Mouse (Mus musculus) gastrocnemius, postnatal 10 days (tissue): ENCODE measurements around the gene Itgb5. TPM values are rescaled to one million over a fixed set of nuclear protein-coding genes. Genes with fewer than 3 reads are reported as not detected.

Source experiments
- DNase-seq: peaks from one replicate; pipeline ENCODE4 v3.0.0; 2021; ENCODE audit warnings: mixed read lengths
- total RNA-seq, 2 experiments: library from RNA; stranded (reverse); gene quantifications; 2 replicates each; pipeline ENCODE4 v1.2.3; 2021

The Itgb5 gene
- total RNA-seq, 2 experiments from 2014 or later: 34.1 to 40.8 TPM

DNA sequence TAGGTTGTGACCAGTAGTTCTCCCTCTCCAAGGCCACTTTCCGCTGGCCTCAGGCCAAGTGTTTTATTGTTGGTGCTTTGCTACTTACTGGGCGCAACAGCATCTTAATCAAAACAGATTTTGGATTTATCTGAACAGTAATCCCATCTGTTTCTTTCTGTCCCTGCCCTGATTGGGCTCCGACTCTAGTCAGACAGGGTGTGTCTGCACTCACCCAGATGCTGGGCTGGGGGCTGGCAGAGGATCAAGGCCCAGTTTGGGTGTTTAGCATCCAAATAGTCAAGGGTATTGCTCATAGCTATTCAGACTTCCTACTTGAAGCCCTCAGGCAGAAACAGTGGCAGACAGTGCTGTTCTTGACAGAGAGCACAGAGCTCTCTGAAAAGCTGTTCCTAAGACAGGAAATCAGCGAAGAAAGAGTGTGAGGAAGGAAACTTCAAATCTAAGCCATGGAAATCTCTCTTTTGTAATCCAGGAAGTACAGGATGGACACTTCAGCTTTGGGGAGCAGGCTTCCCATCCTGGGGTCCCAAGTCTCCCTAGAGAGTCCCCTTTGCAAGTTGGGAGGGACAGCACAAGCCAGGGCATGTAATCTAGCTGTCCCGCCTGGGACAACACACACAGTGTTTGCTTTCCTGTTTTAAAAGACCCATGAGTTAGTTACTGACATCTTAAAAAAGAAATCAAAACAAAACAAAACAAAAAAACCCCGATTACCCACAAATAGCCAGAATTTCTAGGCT, 48.7 kb downstream of the Itgb5 start:
- peak; percentile 63 for DNase-seq

DNA sequence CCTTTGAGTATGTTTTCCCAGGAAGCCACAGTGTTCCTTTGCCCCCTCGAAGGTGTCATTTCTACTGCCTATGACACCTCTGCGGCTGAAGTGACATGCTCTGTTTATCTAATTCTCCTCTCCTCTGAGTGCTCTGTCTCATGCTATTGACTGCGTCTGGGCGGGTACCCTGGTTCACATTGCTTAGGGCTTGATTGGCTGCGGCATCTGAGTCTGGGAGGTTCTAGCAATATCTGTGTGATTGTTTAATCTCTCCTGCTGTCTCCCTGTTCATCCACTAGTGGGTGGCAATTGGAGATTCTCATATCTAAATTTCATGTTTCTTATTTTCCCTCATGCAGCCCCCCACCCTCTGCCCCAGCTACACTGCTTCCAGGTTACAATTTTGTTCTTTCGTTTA, 49.6 kb downstream of the Itgb5 start:
- DNase-seq: no peak

DNA sequence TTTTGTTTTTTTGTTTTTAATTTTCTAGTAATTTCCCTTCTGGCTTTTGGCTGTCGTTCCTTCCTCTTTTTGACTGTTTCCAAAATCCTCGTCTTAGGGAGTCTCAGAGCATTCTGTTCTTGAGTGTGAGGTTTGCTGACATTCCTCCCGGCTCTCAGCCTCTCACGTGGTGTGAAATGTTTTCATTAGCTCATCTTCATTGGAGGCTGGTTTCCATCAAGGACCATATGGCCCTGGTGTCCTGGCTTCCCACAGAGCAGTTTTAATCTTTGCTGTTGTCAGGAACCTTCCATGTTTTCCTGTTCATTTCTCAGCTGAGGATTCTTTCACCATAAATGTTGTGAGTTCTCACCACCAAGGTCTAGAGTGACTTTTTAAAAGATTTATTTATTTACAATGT, 50.1 kb downstream of the Itgb5 start:
- no peak for DNase-seq

GRCm38 (mm10) chr16:33880765-33881164, 51.3 kb downstream of the Itgb5 start:
- no peak for DNase-seq

- DNase-seq: no peak
These were observed 53.1 kb downstream of the Itgb5 start for GRCm38 (mm10) chr16:33882540-33882939.

GRCm38 (mm10) chr16:33883046-33883975, 53.8 kb downstream of the Itgb5 start:
- no peak for DNase-seq

- DNase-seq: no peak
These were observed 54.7 kb downstream of the Itgb5 start for GRCm38 (mm10) chr16:33884201-33884600.

DNA sequence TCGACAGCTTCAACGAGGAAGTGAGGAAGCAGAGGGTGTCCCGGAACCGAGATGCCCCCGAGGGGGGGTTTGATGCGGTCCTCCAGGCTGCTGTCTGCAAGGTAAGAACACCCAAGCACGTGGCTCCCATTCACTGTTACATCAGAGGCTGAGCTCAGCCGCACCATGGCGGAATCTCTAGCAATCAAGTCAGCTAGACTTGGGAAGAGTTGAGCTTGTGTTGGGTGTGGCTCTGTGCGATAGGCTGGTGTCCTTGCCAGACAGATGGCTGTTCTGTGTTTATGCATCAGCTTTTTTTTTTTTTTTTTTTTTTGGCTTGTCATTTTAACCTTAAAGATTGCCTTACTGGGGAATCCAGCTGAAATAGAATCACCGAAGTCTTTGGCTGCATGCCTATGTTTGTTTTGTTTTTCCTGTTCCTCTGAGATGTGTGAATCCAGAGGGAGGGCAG, 55.6 kb downstream of the Itgb5 start:
- no peak for DNase-seq

GRCm38 (mm10) chr16:33885671-33886328, 56.3 kb downstream of the Itgb5 start:
- no peak for DNase-seq

DNA sequence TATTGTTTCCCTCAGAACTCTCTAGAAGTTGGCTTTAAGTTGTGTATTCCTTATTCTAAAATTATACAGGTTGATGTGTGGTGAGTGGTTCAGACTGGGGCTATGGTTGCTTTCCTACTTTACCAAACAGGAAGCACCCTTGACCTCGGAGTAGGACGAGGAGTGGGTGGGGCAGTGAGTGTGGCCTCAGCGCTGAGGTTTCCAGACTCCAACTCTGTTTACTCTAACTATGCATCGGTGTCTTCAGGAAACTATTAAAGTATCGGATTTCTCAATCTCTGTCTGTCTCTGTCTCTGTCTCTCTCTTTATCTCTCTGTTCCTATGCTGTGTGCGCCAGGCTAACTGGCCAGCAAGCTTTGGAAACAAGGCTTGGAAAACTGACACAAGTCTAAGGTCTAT, 57.2 kb downstream of the Itgb5 start:
- DNase-seq: no peak

- no peak for DNase-seq
These were observed 58.5 kb downstream of the Itgb5 start for GRCm38 (mm10) chr16:33887981-33888380.

GRCm38 (mm10) chr16:33889000-33889607, 59.6 kb downstream of the Itgb5 start:
- DNase-seq: no peak

DNA sequence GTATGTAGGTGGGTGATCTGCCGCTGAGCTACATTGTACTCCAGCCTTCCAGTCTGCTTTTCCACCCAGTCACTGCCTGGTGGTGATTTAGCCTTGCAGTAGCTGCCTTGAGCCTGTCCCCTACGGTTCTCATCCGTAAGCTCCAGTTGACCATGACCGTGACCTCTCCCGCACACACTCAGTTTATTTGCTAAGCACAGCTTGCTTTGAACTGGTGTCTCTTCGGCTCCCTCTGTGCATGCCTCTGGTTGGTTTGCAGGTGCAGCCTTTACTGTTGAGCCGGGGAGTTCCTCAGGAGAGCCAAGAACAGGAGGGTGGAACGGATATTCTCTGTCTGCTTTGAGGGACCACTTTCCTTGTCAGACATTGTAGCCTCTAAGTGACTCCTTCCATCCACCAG, 61.6 kb downstream of the Itgb5 start:
- DNase-seq: no peak

DNA sequence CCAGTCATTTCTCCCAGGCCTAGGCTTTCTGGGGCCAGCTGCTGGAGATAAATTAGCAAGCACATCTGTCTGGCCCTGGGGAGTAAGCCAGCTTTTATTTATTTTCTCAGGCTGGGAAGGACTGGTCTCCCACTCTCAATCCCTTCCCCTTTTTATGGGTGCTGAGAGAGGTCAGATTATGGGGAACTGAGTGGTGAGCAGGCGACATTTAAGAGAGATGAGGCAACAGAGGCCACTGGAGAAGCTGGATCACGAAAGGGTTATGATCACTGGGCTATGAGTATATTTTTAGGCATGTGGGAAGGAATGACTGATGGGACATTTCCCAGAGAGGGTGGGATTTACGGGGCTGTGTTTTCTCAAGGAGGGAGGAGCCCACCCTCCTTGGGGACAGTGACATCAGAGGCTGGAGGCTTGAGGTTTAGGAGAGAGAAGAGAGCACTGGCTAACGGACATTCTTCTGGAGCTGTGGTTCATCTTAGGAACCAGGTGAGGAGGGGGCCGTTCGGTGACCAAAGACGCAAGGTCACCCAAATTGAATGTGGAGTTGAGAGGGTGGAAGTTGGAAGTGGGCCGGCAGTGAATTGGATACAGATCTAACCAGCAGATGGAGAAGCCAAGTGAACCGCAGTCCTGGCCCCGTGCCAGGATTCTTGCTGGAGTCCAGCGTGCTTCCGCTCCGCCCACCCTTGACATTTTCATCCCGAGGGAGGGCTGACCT, 62.3 kb downstream of the Itgb5 start:
- peak; percentile 91 for DNase-seq

DNA sequence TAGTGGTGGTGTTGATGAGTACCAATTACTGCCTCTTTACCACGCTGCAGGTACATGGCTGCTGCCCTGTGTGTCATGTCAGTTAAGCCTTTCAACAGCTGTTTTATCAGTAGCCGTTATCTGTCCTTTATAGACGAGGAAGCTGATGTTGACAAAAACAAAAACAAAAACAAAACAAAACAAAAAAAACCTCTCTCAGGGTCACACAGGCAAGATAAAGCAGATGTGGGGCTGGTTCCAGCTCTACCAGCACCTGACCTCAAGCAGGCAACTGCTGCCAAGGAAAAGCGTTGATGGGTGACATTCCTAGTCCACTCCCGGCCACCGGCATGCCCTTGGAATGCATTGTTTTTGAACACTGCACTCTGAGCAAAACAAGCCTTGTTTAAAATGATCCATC, 63.1 kb downstream of the Itgb5 start:
- no peak for DNase-seq

DNA sequence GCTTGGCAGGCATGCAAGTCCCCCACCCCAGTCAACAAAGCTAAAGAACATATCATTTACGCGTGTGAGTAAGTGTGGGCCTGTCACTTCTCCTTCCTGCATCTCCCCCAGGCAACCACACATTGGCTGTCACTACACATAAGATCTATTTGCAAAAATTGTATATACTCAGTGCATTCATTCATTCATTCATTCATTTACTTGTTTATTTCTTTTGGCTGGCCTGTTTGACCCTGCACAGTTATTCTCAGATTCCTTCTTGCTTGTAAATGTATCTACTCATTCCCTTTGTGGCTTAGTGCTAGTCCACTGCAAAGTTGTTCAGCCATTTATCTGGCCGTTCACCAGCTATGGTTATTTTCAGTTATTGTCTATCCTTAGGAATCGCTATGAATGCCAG, 64.3 kb downstream of the Itgb5 start:
- no peak for DNase-seq

GRCm38 (mm10) chr16:33894449-33894848, 65.0 kb downstream of the Itgb5 start:
- no peak for DNase-seq

GRCm38 (mm10) chr16:33895690-33896089, 66.2 kb downstream of the Itgb5 start:
- DNase-seq: no peak

DNA sequence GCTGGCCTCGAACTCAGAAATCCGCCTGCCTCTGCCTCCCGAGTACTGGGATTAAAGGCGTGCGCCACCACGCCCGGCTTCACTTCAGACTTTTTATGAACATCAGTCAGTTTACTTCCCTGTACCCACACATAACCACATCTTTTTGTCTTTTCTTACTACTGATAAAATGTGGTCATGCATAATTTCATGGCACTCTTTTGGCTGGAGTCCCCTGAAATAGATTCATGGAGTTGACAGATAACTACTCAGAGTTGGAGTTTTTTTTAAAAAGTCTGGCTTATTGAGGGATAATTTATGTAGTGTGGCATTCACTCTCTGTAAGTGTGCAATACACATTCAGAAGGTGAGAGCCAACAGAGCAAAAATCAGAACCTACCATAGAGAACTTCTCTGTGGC, 67.3 kb downstream of the Itgb5 start:
- DNase-seq: no peak

GRCm38 (mm10) chr16:33903664-33904441, 74.4 kb downstream of the Itgb5 start:
- DNase-seq: peak; percentile 27

- peak; percentile 25 for DNase-seq
These were observed 75.1 kb downstream of the Itgb5 start for GRCm38 (mm10) chr16:33904553-33904952.
